Mouse (Mus musculus) liver, adult 2 months (tissue): ENCODE results near the gene Ptprk. TPM values are rescaled to one million over a fixed set of nuclear protein-coding genes. Genes with fewer than 3 reads are reported as not detected.

ENCODE experiments used
- DNase-seq: peaks from one replicate; pipeline ENCODE4 v3.0.0-alpha.2; 2011; ENCODE audit warnings: low read depth, low spot score; ENCODE audit errors: extremely low read depth
- H3K27ac ChIP-seq: fragments of 200-500 bp; replicated peaks from 2 replicates; pipeline ENCODE4 v1.5.1; 2012; ENCODE audit warnings: low read depth, mild to moderate bottlenecking, control low read depth, inconsistent platforms, low read length; ENCODE audit not compliant: insufficient read depth
- H3K27me3 ChIP-seq: fragments of 200-500 bp; 2 replicates; pipeline ENCODE4 v1.6.1; 2012; ENCODE audit warnings: mild to moderate bottlenecking, moderate library complexity, low read length, inconsistent platforms; ENCODE audit not compliant: control insufficient read depth, insufficient read depth
- H3K36me3 ChIP-seq: fragments of 200-500 bp; 2 replicates; pipeline ENCODE4 v1.6.1; 2012; ENCODE audit warnings: low read length, inconsistent platforms; ENCODE audit not compliant: control insufficient read depth, insufficient read depth
- H3K4me1 ChIP-seq: fragments of 200-500 bp; 2 replicates; pipeline ENCODE4 v1.6.1; 2011; ENCODE audit warnings: low read length; ENCODE audit not compliant: control insufficient read depth, insufficient read depth
- H3K4me3 ChIP-seq: fragments of 200-500 bp; 2 replicates; pipeline ENCODE4 v1.5.1; 2011; ENCODE audit warnings: low read depth, mild to moderate bottlenecking, control low read depth, low read length, moderate library complexity; ENCODE audit not compliant: insufficient read depth
- H3K79me2 ChIP-seq: fragments of 200-500 bp; 2 replicates; pipeline ENCODE4 v1.6.1; 2012; ENCODE audit warnings: inconsistent platforms, mild to moderate bottlenecking, low read length, moderate library complexity; ENCODE audit not compliant: control insufficient read depth, insufficient read depth
- H3K9ac ChIP-seq: fragments of 200-500 bp; 2 replicates; pipeline ENCODE4 v1.6.1; 2012; ENCODE audit warnings: low read depth, mild to moderate bottlenecking, control low read depth, inconsistent platforms, low read length
- CTCF ChIP-seq: fragments of 200-500 bp; IDR thresholded peaks from 2 replicates; pipeline ENCODE4 v1.5.1; 2011; ENCODE audit warnings: low read depth, low read length, control low read depth
- POLR2A ChIP-seq: fragments of 200-500 bp; IDR thresholded peaks from 2 replicates; pipeline ENCODE4 v1.6.1; 2011; ENCODE audit warnings: low read length, control low read depth; ENCODE audit not compliant: insufficient read depth; ENCODE audit errors: extremely low read depth
- WGBS: fragments of 180-500 bp; shearing (Covaris S2); methylation state at CpG from one replicate; pipeline ENCODE4 v1.1.7; 2018; 5-methylcytosine and 5-hydroxymethylcytosine counted together
- polyA plus RNA-seq: library from polyadenylated mRNA; depleted of rRNA; stranded (reverse); fragments of >200 nt; gene quantifications from 2 replicates; pipeline ENCODE4 v1.2.3, GENCODE M21; 2012
- total RNA-seq: library from RNA; depleted of rRNA; stranded (reverse); fragments of >200 nt; gene quantifications from 2 replicates; pipeline ENCODE4 v1.2.3, GENCODE M21; 2014

Ptprk gene
- total and polyA plus RNA-seq, 2 experiments = 23.2 to 47.5 TPM

GRCm38 (mm10) chr10:28401796-28402195, 327.2 kb downstream of the Ptprk start:
- Histone ChIP-seq H3K9ac (no peak overlapping the region), H3K79me2 (no peaks in the 10 kb centered on the region; the same call in 1 of the 2 replicates), H3K27me3 (no peaks in the 10 kb centered on the region), H3K4me3 (no peak overlapping the region), H3K4me1 (no peaks in the 10 kb centered on the region; the same call in 1 of the 2 replicates), H3K36me3 (no peaks in the 10 kb centered on the region), H3K27ac (no peak overlapping the region)
- no peak for DNase-seq
- no peak for TF ChIP-seq CTCF
- TF ChIP-seq POLR2A = no peak

- Histone ChIP-seq H3K27ac (no peak overlapping the region), H3K27me3 (no peaks in the 10 kb centered on the region), H3K79me2 (no peaks in the 10 kb centered on the region; the same call in 1 of the 2 replicates), H3K36me3 (no peaks in the 10 kb centered on the region), H3K4me1 (no peaks in the 10 kb centered on the region), H3K4me3 (no peak overlapping the region), H3K9ac (no peak overlapping the region)
- TF ChIP-seq CTCF (no peak), POLR2A (no peak)
- no peak for DNase-seq
- WGBS = 76% methylated on average over 2 of the region's 2 CpGs
Measured at GRCm38 (mm10) chr10:28408980-28409379, 334.4 kb downstream of the Ptprk start.

GRCm38 (mm10) chr10:28414823-28415222, 340.2 kb downstream of the Ptprk start:
- no peaks in the 10 kb centered on the region for H3K4me1 ChIP-seq
- no peak overlapping the region for H3K4me3 ChIP-seq
- 86% methylated on average over 4 of the region's 4 CpGs for WGBS
- no peaks in the 10 kb centered on the region; the same call in 1 of the 2 replicates for H3K79me2 ChIP-seq
- TF ChIP-seq CTCF (no peak), POLR2A (no peak)
- H3K27me3 ChIP-seq = no peaks in the 10 kb centered on the region
- no peak for DNase-seq
- H3K27ac ChIP-seq = no peak overlapping the region
- no peaks in the 10 kb centered on the region for H3K36me3 ChIP-seq
- H3K9ac ChIP-seq = no peak overlapping the region

GRCm38 (mm10) chr10:28422622-28423021, 348.0 kb downstream of the Ptprk start:
- Histone ChIP-seq H3K4me1 (peaks cover 9% of the 10 kb centered on the region; the same call in 1 of the 2 replicates), H3K27ac (peak overlapping the region; percentile 29; the same call in 1 of the 2 replicates), H3K79me2 (no peaks in the 10 kb centered on the region), H3K4me3 (no peak overlapping the region), H3K36me3 (no peaks in the 10 kb centered on the region), H3K9ac (no peak overlapping the region), H3K27me3 (no peaks in the 10 kb centered on the region)
- DNase-seq = peak; percentile 88
- TF ChIP-seq CTCF (no peak), POLR2A (no peak)
- 21% methylated on average over 3 of the region's 3 CpGs for WGBS

GRCm38 (mm10) chr10:28425371-28425770, 350.8 kb downstream of the Ptprk start:
- no peak overlapping the region for H3K4me3 ChIP-seq
- no peaks in the 10 kb centered on the region for H3K79me2 ChIP-seq
- no peak overlapping the region for H3K9ac ChIP-seq
- no peaks in the 10 kb centered on the region for H3K36me3 ChIP-seq
- H3K4me1 ChIP-seq = peaks cover 9% of the 10 kb centered on the region; the same call in 1 of the 2 replicates
- H3K27me3 ChIP-seq = no peaks in the 10 kb centered on the region
- no peak overlapping the region for H3K27ac ChIP-seq
- peak; percentile 47 for DNase-seq
- TF ChIP-seq CTCF (no peak), POLR2A (no peak)

GRCm38 (mm10) chr10:28436084-28436483, 361.5 kb downstream of the Ptprk start:
- no peaks in the 10 kb centered on the region for H3K36me3 ChIP-seq
- 98% methylated on average over 1 of the region's 1 CpGs for WGBS
- peaks cover 3% of the 10 kb centered on the region; the same call in 1 of the 2 replicates for H3K79me2 ChIP-seq
- no peak for DNase-seq
- H3K4me3 ChIP-seq = no peak overlapping the region
- H3K27me3 ChIP-seq = no peaks in the 10 kb centered on the region
- H3K4me1 ChIP-seq = no peaks in the 10 kb centered on the region
- TF ChIP-seq POLR2A (no peak), CTCF (no peak)
- no peak overlapping the region for H3K27ac ChIP-seq
- H3K9ac ChIP-seq = no peak overlapping the region
